Mouse (Mus musculus): ENCODE data around the gene G430095P16Rik. TPM values are rescaled to one million over a fixed set of nuclear protein-coding genes. Genes with fewer than 3 reads are reported as not detected.

Gene G430095P16Rik
- polyA plus RNA-seq, 1 experiment: 2.9 TPM

DNA sequence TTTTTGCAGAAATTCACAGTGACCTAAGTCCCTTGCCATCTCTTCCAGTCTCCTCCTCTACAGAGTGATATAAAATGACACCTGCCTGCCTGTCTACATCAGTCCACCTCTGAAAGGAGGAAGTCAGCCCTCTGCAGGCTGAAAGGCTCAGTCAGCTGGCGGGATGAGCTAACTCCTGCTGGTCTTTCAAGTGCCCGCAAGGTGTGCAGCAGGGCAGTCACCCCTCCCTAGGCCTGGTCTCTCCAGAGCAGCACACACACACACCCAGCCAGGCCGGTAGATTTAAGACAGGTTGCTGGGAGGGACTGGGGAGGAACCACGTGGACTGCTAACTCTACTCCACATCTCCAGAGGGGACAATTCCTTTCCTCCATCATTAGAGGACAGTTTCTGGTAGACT is 41.3 kb downstream of the G430095P16Rik start:
- Histone ChIP-seq H3ac (ENCODE audit: control insufficient read depth, insufficient read length, low read depth) (no peak overlapping the region), H3K36me3 (ENCODE audit: control insufficient read depth, insufficient read depth) (peaks cover 37% of the 10 kb centered on the region)

DNA sequence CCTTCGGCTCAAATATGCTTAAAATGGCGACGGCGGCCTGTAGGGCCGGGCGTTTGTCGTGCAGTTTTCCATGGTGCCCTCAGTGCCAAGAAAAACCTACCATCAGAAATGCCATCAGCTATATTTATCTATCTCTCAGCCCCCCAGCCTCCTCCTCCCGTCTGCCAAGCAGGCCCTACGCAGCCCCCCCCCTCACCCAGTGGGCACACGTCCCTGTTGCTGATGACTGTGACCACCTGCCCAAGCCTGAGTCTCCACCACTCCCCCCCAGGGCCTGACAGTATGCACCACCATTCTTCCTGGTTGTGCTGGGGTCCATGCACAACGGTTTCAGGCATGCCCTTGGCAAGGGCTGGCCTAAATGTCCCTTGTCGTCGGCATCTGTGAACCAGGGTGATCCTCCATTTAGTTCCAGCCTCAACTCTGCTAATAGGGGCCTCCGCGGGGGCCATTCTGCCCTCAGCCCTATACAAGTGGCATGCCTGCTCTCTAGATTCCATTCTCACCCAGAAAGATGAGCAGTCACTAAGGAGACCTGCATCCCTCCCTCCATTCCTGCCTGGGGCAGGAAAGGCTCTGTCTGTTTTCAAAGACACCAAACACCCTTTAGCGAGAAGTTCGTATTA is 42.2 kb downstream of the G430095P16Rik start:
- TF ChIP-seq MYOG (IDR thresholded peaks at IDR 0.05; ENCODE audit: control insufficient read depth, extremely low read depth, insufficient read length) (no peak), MAX (IDR thresholded peaks at IDR 0.05) (no peak), CEBPB (IDR thresholded peaks at IDR 0.05; ENCODE audit: low read depth) (no peak), CTCF (IDR thresholded peaks at IDR 0.05; ENCODE audit: control insufficient read depth, insufficient read depth, insufficient read length) (no peak), FOSL1 (IDR thresholded peaks at IDR 0.05; ENCODE audit: insufficient read depth, low read length, poor library complexity, severe bottlenecking) (no peak), MYOD1 (IDR thresholded peaks at IDR 0.05; ENCODE audit: control insufficient read depth, insufficient read length, low read depth) (no peak), USF1 (IDR thresholded peaks at IDR 0.05; ENCODE audit: low read depth) (no peak)
- Histone ChIP-seq H3K79me2 (ENCODE audit: control insufficient read depth, insufficient read depth) (peaks cover 89% of the 10 kb centered on the region), H3K36me3 (ENCODE audit: control insufficient read depth, insufficient read depth) (peaks cover 40% of the 10 kb centered on the region), H3ac (ENCODE audit: control insufficient read depth, insufficient read length, low read depth) (no peak overlapping the region), H3K79me3 (ENCODE audit: low read depth) (peaks cover 26% of the 10 kb centered on the region), H3K27me3 (ENCODE audit: control insufficient read depth, insufficient read depth, insufficient read length) (no peaks in the 10 kb centered on the region), H3K4me3 (ENCODE audit: insufficient read depth, poor library complexity, severe bottlenecking) (no peak overlapping the region)

More for the DNA sequence above, 41.3 kb downstream of the G430095P16Rik start:
- Histone ChIP-seq H3K4me3 (ENCODE audit: insufficient read depth, poor library complexity, severe bottlenecking) (no peak overlapping the region), H3K79me3 (ENCODE audit: low read depth) (peaks cover 28% of the 10 kb centered on the region), H3K27me3 (ENCODE audit: control insufficient read depth, insufficient read depth, insufficient read length) (no peaks in the 10 kb centered on the region), H3K79me2 (ENCODE audit: control insufficient read depth, insufficient read depth) (peaks cover 89% of the 10 kb centered on the region)
- TF ChIP-seq MAX (IDR thresholded peaks at IDR 0.05) (no peak), USF1 (IDR thresholded peaks at IDR 0.05; ENCODE audit: low read depth) (no peak), CTCF (IDR thresholded peaks at IDR 0.05; ENCODE audit: control insufficient read depth, insufficient read depth, insufficient read length) (no peak), MYOD1 (IDR thresholded peaks at IDR 0.05; ENCODE audit: control insufficient read depth, insufficient read length, low read depth) (no peak), FOSL1 (IDR thresholded peaks at IDR 0.05; ENCODE audit: insufficient read depth, low read length, poor library complexity, severe bottlenecking) (no peak), MYOG (IDR thresholded peaks at IDR 0.05; ENCODE audit: control insufficient read depth, extremely low read depth, insufficient read length) (no peak), CEBPB (IDR thresholded peaks at IDR 0.05; ENCODE audit: low read depth) (no peak)

DNA sequence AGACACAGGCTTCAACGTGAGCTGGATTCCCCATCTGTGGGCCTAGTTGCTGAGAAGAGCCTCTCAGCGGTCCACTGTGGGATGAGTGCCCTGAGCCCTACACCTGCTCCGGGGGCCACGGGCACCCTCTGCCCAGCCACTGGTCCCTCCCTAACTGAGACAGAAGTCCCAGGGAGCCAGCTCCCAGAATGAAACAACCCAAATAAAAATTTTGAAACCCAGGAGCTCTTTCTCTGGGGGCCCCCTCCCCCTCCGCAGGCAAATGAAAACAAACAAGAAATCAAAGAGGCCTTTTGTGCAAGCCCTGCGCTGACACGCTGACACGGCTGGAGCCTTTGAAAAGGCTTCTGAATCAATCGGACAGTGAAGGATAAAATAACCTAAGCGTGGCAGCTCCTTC is 42.8 kb downstream of the G430095P16Rik start:
- H3ac ChIP-seq (ENCODE audit: control insufficient read depth, insufficient read length, low read depth): no peak overlapping the region
- TF ChIP-seq MYOG (IDR thresholded peaks at IDR 0.05; ENCODE audit: control insufficient read depth, extremely low read depth, insufficient read length) (no peak), CEBPB (IDR thresholded peaks at IDR 0.05; ENCODE audit: low read depth) (no peak), USF1 (IDR thresholded peaks at IDR 0.05; ENCODE audit: low read depth) (no peak), MAX (IDR thresholded peaks at IDR 0.05) (no peak), MYOD1 (IDR thresholded peaks at IDR 0.05; ENCODE audit: control insufficient read depth, insufficient read length, low read depth) (no peak), CTCF (IDR thresholded peaks at IDR 0.05; ENCODE audit: control insufficient read depth, insufficient read depth, insufficient read length) (no peak), FOSL1 (IDR thresholded peaks at IDR 0.05; ENCODE audit: insufficient read depth, low read length, poor library complexity, severe bottlenecking) (no peak)
- H3K27me3 ChIP-seq (ENCODE audit: control insufficient read depth, insufficient read depth, insufficient read length): no peaks in the 10 kb centered on the region
- peaks cover 39% of the 10 kb centered on the region for H3K36me3 ChIP-seq (ENCODE audit: control insufficient read depth, insufficient read depth)
- no peak overlapping the region for H3K4me3 ChIP-seq (ENCODE audit: insufficient read depth, poor library complexity, severe bottlenecking)
- peaks cover 89% of the 10 kb centered on the region for H3K79me2 ChIP-seq (ENCODE audit: control insufficient read depth, insufficient read depth)
- peaks cover 21% of the 10 kb centered on the region for H3K79me3 ChIP-seq (ENCODE audit: low read depth)

GRCm38 (mm10) chr8:84766422-84766821 is 43.6 kb downstream of the G430095P16Rik start:
- TF ChIP-seq CTCF (IDR thresholded peaks at IDR 0.05; ENCODE audit: control insufficient read depth, insufficient read depth, insufficient read length) (no peak), CEBPB (IDR thresholded peaks at IDR 0.05; ENCODE audit: low read depth) (no peak), FOSL1 (IDR thresholded peaks at IDR 0.05; ENCODE audit: insufficient read depth, low read length, poor library complexity, severe bottlenecking) (no peak), MYOD1 (IDR thresholded peaks at IDR 0.05; ENCODE audit: control insufficient read depth, insufficient read length, low read depth) (no peak), MYOG (IDR thresholded peaks at IDR 0.05; ENCODE audit: control insufficient read depth, extremely low read depth, insufficient read length) (no peak), USF1 (IDR thresholded peaks at IDR 0.05; ENCODE audit: low read depth) (no peak), MAX (IDR thresholded peaks at IDR 0.05) (no peak)
- Histone ChIP-seq H3K27me3 (ENCODE audit: control insufficient read depth, insufficient read depth, insufficient read length) (no peaks in the 10 kb centered on the region), H3K4me3 (ENCODE audit: insufficient read depth, poor library complexity, severe bottlenecking) (no peak overlapping the region), H3K36me3 (ENCODE audit: control insufficient read depth, insufficient read depth) (peaks cover 46% of the 10 kb centered on the region), H3K79me3 (ENCODE audit: low read depth) (peaks cover 23% of the 10 kb centered on the region), H3ac (ENCODE audit: control insufficient read depth, insufficient read length, low read depth) (no peak overlapping the region), H3K79me2 (ENCODE audit: control insufficient read depth, insufficient read depth) (peaks cover 90% of the 10 kb centered on the region)

DNA sequence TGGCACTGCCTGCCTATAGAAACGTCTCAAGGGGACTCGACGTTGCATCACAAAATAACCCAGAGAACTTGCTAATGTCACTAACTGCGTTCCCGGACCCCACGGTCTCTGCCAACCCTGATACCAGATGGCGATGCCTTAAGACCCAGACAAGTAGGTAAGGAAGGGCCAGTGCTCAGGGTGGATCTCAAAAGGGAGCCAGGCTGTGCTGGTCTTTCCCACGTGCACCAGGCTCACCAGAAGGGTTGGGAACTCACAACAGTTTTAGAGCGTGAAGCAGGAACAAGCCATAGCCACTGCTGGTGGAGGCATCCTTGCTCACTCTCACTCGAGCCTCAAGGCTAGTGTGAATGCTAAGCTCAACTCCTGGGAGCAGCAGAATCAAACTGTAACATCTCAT is 44.4 kb downstream of the G430095P16Rik start:
- Histone ChIP-seq H3K79me3 (ENCODE audit: low read depth) (peaks cover 23% of the 10 kb centered on the region), H3ac (ENCODE audit: control insufficient read depth, insufficient read length, low read depth) (no peak overlapping the region), H3K27me3 (ENCODE audit: control insufficient read depth, insufficient read depth, insufficient read length) (no peaks in the 10 kb centered on the region), H3K79me2 (ENCODE audit: control insufficient read depth, insufficient read depth) (peaks cover 89% of the 10 kb centered on the region), H3K4me3 (ENCODE audit: insufficient read depth, poor library complexity, severe bottlenecking) (no peak overlapping the region), H3K36me3 (ENCODE audit: control insufficient read depth, insufficient read depth) (peaks cover 39% of the 10 kb centered on the region)
- TF ChIP-seq MYOD1 (IDR thresholded peaks at IDR 0.05; ENCODE audit: control insufficient read depth, insufficient read length, low read depth): no peak
- TF ChIP-seq FOSL1 (IDR thresholded peaks at IDR 0.05; ENCODE audit: insufficient read depth, low read length, poor library complexity, severe bottlenecking): no peak
- no peak for TF ChIP-seq USF1 (IDR thresholded peaks at IDR 0.05; ENCODE audit: low read depth)
- no peak for TF ChIP-seq CEBPB (IDR thresholded peaks at IDR 0.05; ENCODE audit: low read depth)
- no peak for TF ChIP-seq MAX (IDR thresholded peaks at IDR 0.05)
- no peak for TF ChIP-seq MYOG (IDR thresholded peaks at IDR 0.05; ENCODE audit: control insufficient read depth, extremely low read depth, insufficient read length)
- no peak for TF ChIP-seq CTCF (IDR thresholded peaks at IDR 0.05; ENCODE audit: control insufficient read depth, insufficient read depth, insufficient read length)

Measured in C2C12 (cell line).